ENCODE assay signal across 11 mouse cellular contexts in genomic region chr7:132211920-132212701, GRCm38 (mm10). TPM values are rescaled to one million over a fixed set of nuclear protein-coding genes. Genes with fewer than 3 reads are reported as not detected.
DNase-seq lines count a peak whose midpoint lies in the region; ATAC-seq and TF ChIP-seq lines count a peak whose summit lies in the region.
"Had no signal": no experiment of that assay in that cellular context is flagged by ENCODE, and none has a peak within 500 bp of the region (broad histone marks: within the 10 kb centered on the region; RNA-seq: fewer than 3 reads in every experiment).

No protein-coding gene starts in this region.

- H3K27ac ChIP-seq in layer of hippocampus, adult 2 months = peak overlapping the region; percentile 46; the same call in 1 of the 2 replicates
- H3K27ac ChIP-seq in limb, embryonic 14.5 days (replicated peaks; ENCODE audit: low read depth, low read length) = peak overlapping the region; percentile 9; the same call in 1 of the 2 replicates
- H3K27ac ChIP-seq: stomach, embryonic 15.5 days had no signal

- no peak for TF ChIP-seq POLR2A in limb, embryonic 14.5 days (IDR thresholded peaks at IDR 0.05; ENCODE audit: borderline replicate concordance, extremely low read depth, insufficient read depth, insufficient read length)

- H3K4me2 ChIP-seq in limb, embryonic 14.5 days (replicated peaks; ENCODE audit: low read depth, low read length, severe bottlenecking) = no peak overlapping the region
- H3K4me2 ChIP-seq: stomach, embryonic 15.5 days had no signal

- no peaks in the 10 kb centered on the region for H3K27me3 ChIP-seq in limb, embryonic 14.5 days (ENCODE audit: control insufficient read depth, insufficient read depth, low read length)
- H3K27me3 ChIP-seq: stomach, embryonic 15.5 days had no signal

- peak; percentile 27; the same call in 1 of the 2 replicates for ATAC-seq in limb, embryonic 14.5 days (ENCODE audit: low FRiP score, low read depth)

- DNase-seq in layer of hippocampus, adult 2 months (ENCODE audit: low spot score in 2 of 2) = peak in 1 of 2 experiments; percentile 16
- no peak for DNase-seq in layer of hippocampus, postnatal 25 days (ENCODE audit: extremely low spot score in 1 of 2, low spot score in 1 of 2)
- peak; percentile 72 for DNase-seq in cerebellum, adult 11 months
- DNase-seq in cerebellum, postnatal 10 days = peak; percentile 85 to 90
- no peak for DNase-seq in limb, embryonic 14.5 days (ENCODE audit: low spot score)
- no peak for DNase-seq in urinary bladder, adult 18-20 months (ENCODE audit: low spot score in 2 of 2)
- DNase-seq in adrenal gland, postnatal 25 days = no peak
- DNase-seq: kidney, postnatal 36 days; lung, postnatal 14 days had no signal

- H3K9me3 ChIP-seq in limb, embryonic 14.5 days (ENCODE audit: control insufficient read depth, low read length) = no peaks in the 10 kb centered on the region
- H3K9me3 ChIP-seq: stomach, embryonic 15.5 days had no signal

- H3K4me3 ChIP-seq in layer of hippocampus, adult 2 months = no peak overlapping the region
- H3K4me3 ChIP-seq in limb, embryonic 14.5 days (replicated peaks; ENCODE audit: low read length) = no peak overlapping the region
- H3K4me3 ChIP-seq: stomach, embryonic 15.5 days had no signal

- 55% methylated on average over 6 of the region's 6 CpGs for WGBS in limb, embryonic 14.5 days

- no peaks in the 10 kb centered on the region for H3K36me3 ChIP-seq in limb, embryonic 14.5 days (ENCODE audit: control insufficient read depth, insufficient read depth, low read length)
- H3K36me3 ChIP-seq: stomach, embryonic 15.5 days had no signal

- no peak for TF ChIP-seq CTCF in layer of hippocampus, adult 2 months (conservative IDR thresholded peaks at IDR 0.05)

- no peak overlapping the region for H3K9ac ChIP-seq in limb, embryonic 14.5 days (ENCODE audit: low read depth, low read length, severe bottlenecking)
- H3K9ac ChIP-seq: stomach, embryonic 15.5 days had no signal

- peaks cover 16% of the 10 kb centered on the region for H3K4me1 ChIP-seq in limb, embryonic 14.5 days (ENCODE audit: control insufficient read depth, insufficient read depth, low read length)

RNA-seq across cellular contexts. Expression of gene Cpxm2, which starts 57.6 kb away (rescaled TPM):
- total RNA-seq in layer of hippocampus, adult 2 months (2021) = 1 to 10 TPM; 1.1 to 2.5 TPM
- 1 to 10 TPM; 1.8 to 2.5 TPM for total RNA-seq in layer of hippocampus, postnatal 25 days (2021)
- polyA plus RNA-seq in limb, embryonic 14.5 days (2012; rRNA removed) = 29.5 and 31.4 TPM in 2 replicates
- 47.1 and 62.3 TPM in 2 replicates for polyA plus RNA-seq in limb, embryonic 14.5 days (2014; fragmentation: Nextera tagmentation; extraction: Ambion mirVana)
- 6.5 and 6.7 TPM in 2 replicates for total RNA-seq in adrenal gland, postnatal 25 days (2021)
- total RNA-seq: granulocyte monocyte progenitor cell, adult 5-6 weeks had no signal

Comparison
In these comparisons a context has a peak if more than half of its experiments do, and no peak if none do; other contexts are left out.
1. DNase-seq: peak in cerebellum, adult 11 months (single experiment) and cerebellum, postnatal 10 days (2 of 2); none in layer of hippocampus, postnatal 25 days (0 of 2), limb, embryonic 14.5 days (single experiment), urinary bladder, adult 18-20 months (0 of 2) and adrenal gland, postnatal 25 days (single experiment).